Mouse (Mus musculus) heart, postnatal 10 days (tissue): Measurements from ENCODE around the gene Art2b. TPM values are rescaled to one million over a fixed set of nuclear protein-coding genes. Genes with fewer than 3 reads are reported as not detected.

Experiments
- total RNA-seq, 2 experiments: library from RNA; stranded (reverse); gene quantifications; 2 replicates each; pipeline ENCODE4 v1.2.3; 2021

The Art2b gene
- total RNA-seq, 2 experiments from 2014 or later, result not detected

Other genes with a start within 250 kb of the Art2b start
- gene Arap1, start 237.5 kb downstream of the Art2b start, total RNA-seq, result 10 to 100 TPM; 49.4 to 50.7 TPM
- not detected for gene Gm45837, start 174.7 kb downstream of the Art2b start, total RNA-seq
- 10 to 100 TPM; 65.2 to 70.1 TPM for gene Pde2a, start 163.9 kb downstream of the Art2b start, total RNA-seq
- 10 to 100 TPM; 62.7 to 67.0 TPM for gene Clpb, start 78.0 kb upstream of the Art2b start, total RNA-seq
- gene Phox2a, start 232.7 kb upstream of the Art2b start, total RNA-seq, result under 1 TPM; 0.42 to 0.48 TPM